Mouse (Mus musculus): Measurements from ENCODE around the gene Bicc1. TPM values are rescaled to one million over a fixed set of nuclear protein-coding genes. Genes with fewer than 3 reads are reported as not detected.

The Bicc1 gene
- 2.7 and 3.2 TPM in 2 replicates for polyA plus RNA-seq (2012; rRNA removed)

DNA sequence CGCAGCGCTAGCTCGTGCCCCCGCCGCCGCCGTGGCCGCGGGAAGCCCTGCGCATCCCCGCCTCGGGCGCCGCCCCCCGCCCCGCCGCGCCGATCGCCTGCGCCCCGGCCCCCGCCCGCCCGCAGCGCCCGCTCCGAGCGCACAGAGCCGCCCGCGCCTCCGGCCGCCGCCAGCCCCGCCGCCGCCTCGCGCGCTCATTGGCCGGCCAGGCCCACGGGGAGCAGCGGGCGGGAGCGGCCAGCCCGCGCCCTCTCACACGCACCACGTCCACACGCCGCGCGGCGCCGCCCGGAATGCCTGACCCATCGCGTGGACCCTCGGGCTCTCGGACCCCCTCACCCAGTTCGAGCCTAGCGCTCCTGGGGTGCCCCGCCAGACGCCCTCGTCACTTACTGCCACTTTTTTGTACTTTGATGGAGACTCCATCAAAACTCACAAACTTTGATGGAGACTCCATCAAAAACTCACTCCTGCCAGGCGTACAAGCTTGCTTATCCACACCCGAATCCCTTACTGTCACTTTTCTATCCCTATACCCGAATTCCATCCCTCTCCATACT lies at the start of gene Bicc1:
TSS of gene Bicc1 (minus strand) at position 25 of the 560 bp plus-strand sequence.
- Histone ChIP-seq H3K4me3 (ENCODE audit: control insufficient read depth, insufficient read depth, low read length) (peak within 1 kb of the TSS; percentile 6; the same call in 1 of the 2 replicates), H3K27me3 (ENCODE audit: control insufficient read depth, insufficient read depth, low read length) (no peaks in the 10 kb centered on the region), H3K27ac (ENCODE audit: control insufficient read depth, insufficient read depth, low read length) (no peak within 1 kb of the TSS), H3K36me3 (ENCODE audit: control insufficient read depth, insufficient read depth, low read length) (no peaks in the 10 kb centered on the region), H3K4me1 (replicated peaks; ENCODE audit: control insufficient read depth, insufficient read depth, low read length) (no peaks in the 10 kb centered on the region)
- no peak for TF ChIP-seq POLR2A (IDR thresholded peaks at IDR 0.05; ENCODE audit: control insufficient read depth, extremely low read depth, insufficient read depth, low read length, poor library complexity)
- no peak for DNase-seq
- WGBS = 10% methylated on average over 55 of the region's 69 CpGs

GRCm38 (mm10) chr10:71201512-71201911 lies 42.0 kb upstream of the Bicc1 start:
- no peaks in the 10 kb centered on the region for H3K36me3 ChIP-seq (ENCODE audit: control insufficient read depth, insufficient read depth, low read length)
- H3K4me3 ChIP-seq (ENCODE audit: control insufficient read depth, insufficient read depth, low read length) = no peak overlapping the region
- TF ChIP-seq POLR2A (IDR thresholded peaks at IDR 0.05; ENCODE audit: control insufficient read depth, extremely low read depth, insufficient read depth, low read length, poor library complexity) = no peak
- TF ChIP-seq CTCF (IDR thresholded peaks at IDR 0.05; ENCODE audit: borderline replicate concordance, control insufficient read depth, extremely low read depth, insufficient read depth, low read length, poor library complexity) = no peak
- H3K27me3 ChIP-seq (ENCODE audit: control insufficient read depth, insufficient read depth, low read length) = no peaks in the 10 kb centered on the region
- DNase-seq = no peak
- 93% methylated on average over 2 of the region's 2 CpGs for WGBS
- no peak overlapping the region for H3K27ac ChIP-seq (ENCODE audit: control insufficient read depth, insufficient read depth, low read length)
- H3K4me1 ChIP-seq (replicated peaks; ENCODE audit: control insufficient read depth, insufficient read depth, low read length) = no peaks in the 10 kb centered on the region

- H3K27me3 ChIP-seq (ENCODE audit: control insufficient read depth, insufficient read depth, low read length) = no peaks in the 10 kb centered on the region
- no peaks in the 10 kb centered on the region for H3K36me3 ChIP-seq (ENCODE audit: control insufficient read depth, insufficient read depth, low read length)
- H3K4me3 ChIP-seq (ENCODE audit: control insufficient read depth, insufficient read depth, low read length) = no peak overlapping the region
- WGBS = 31% methylated on average over 5 of the region's 5 CpGs
- H3K4me1 ChIP-seq (replicated peaks; ENCODE audit: control insufficient read depth, insufficient read depth, low read length) = no peaks in the 10 kb centered on the region
- TF ChIP-seq CTCF (IDR thresholded peaks at IDR 0.05; ENCODE audit: borderline replicate concordance, control insufficient read depth, extremely low read depth, insufficient read depth, low read length, poor library complexity) = no peak
- TF ChIP-seq POLR2A (IDR thresholded peaks at IDR 0.05; ENCODE audit: control insufficient read depth, extremely low read depth, insufficient read depth, low read length, poor library complexity) = no peak
- H3K27ac ChIP-seq (ENCODE audit: control insufficient read depth, insufficient read depth, low read length) = no peak overlapping the region
- no peak for DNase-seq
These were observed 41.5 kb upstream of the Bicc1 start for GRCm38 (mm10) chr10:71200964-71201363.

DNA sequence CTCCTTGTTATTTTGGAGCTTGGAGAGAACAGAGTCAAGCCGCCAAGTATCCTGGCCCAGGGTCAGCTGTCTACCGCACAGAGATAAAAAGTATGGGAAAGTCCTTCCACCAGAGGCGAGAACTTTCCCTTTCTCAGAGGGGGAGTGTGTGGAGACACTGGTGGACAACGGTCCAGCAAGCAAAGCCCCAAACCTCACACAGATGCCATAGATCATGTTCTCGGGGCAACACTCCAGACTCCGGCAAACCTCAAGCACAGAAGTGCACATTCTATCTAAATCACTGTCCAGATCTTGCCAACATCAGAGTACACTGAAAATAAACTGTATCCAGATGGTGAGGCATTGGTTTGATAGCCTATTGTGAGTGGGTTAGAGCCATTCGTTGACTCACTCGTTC lies 39.2 kb upstream of the Bicc1 start:
- DNase-seq = no peak
- Histone ChIP-seq H3K4me1 (replicated peaks; ENCODE audit: control insufficient read depth, insufficient read depth, low read length) (no peaks in the 10 kb centered on the region), H3K36me3 (ENCODE audit: control insufficient read depth, insufficient read depth, low read length) (no peaks in the 10 kb centered on the region), H3K27ac (ENCODE audit: control insufficient read depth, insufficient read depth, low read length) (no peak overlapping the region), H3K27me3 (ENCODE audit: control insufficient read depth, insufficient read depth, low read length) (no peaks in the 10 kb centered on the region), H3K4me3 (ENCODE audit: control insufficient read depth, insufficient read depth, low read length) (no peak overlapping the region)
- WGBS = 93% methylated on average over 8 of the region's 8 CpGs
- no peak for TF ChIP-seq CTCF (IDR thresholded peaks at IDR 0.05; ENCODE audit: borderline replicate concordance, control insufficient read depth, extremely low read depth, insufficient read depth, low read length, poor library complexity)
- TF ChIP-seq POLR2A (IDR thresholded peaks at IDR 0.05; ENCODE audit: control insufficient read depth, extremely low read depth, insufficient read depth, low read length, poor library complexity) = no peak

GRCm38 (mm10) chr10:71197036-71197785 lies 37.7 kb upstream of the Bicc1 start:
- Histone ChIP-seq H3K4me1 (replicated peaks; ENCODE audit: control insufficient read depth, insufficient read depth, low read length) (no peaks in the 10 kb centered on the region), H3K4me3 (ENCODE audit: control insufficient read depth, insufficient read depth, low read length) (no peak overlapping the region), H3K36me3 (ENCODE audit: control insufficient read depth, insufficient read depth, low read length) (no peaks in the 10 kb centered on the region), H3K27me3 (ENCODE audit: control insufficient read depth, insufficient read depth, low read length) (no peaks in the 10 kb centered on the region), H3K27ac (ENCODE audit: control insufficient read depth, insufficient read depth, low read length) (no peak overlapping the region)
- DNase-seq = no peak
- 57% methylated on average over 14 of the region's 14 CpGs for WGBS
- TF ChIP-seq POLR2A (IDR thresholded peaks at IDR 0.05; ENCODE audit: control insufficient read depth, extremely low read depth, insufficient read depth, low read length, poor library complexity) = no peak
- TF ChIP-seq CTCF (IDR thresholded peaks at IDR 0.05; ENCODE audit: borderline replicate concordance, control insufficient read depth, extremely low read depth, insufficient read depth, low read length, poor library complexity) = no peak

GRCm38 (mm10) chr10:71195501-71195900 lies 36.0 kb upstream of the Bicc1 start:
- TF ChIP-seq CTCF (IDR thresholded peaks at IDR 0.05; ENCODE audit: borderline replicate concordance, control insufficient read depth, extremely low read depth, insufficient read depth, low read length, poor library complexity) (no peak), POLR2A (IDR thresholded peaks at IDR 0.05; ENCODE audit: control insufficient read depth, extremely low read depth, insufficient read depth, low read length, poor library complexity) (no peak)
- H3K27me3 ChIP-seq (ENCODE audit: control insufficient read depth, insufficient read depth, low read length) = no peaks in the 10 kb centered on the region
- DNase-seq = no peak
- H3K27ac ChIP-seq (ENCODE audit: control insufficient read depth, insufficient read depth, low read length) = no peak overlapping the region
- 57% methylated on average over 9 of the region's 9 CpGs for WGBS
- no peak overlapping the region for H3K4me3 ChIP-seq (ENCODE audit: control insufficient read depth, insufficient read depth, low read length)
- H3K4me1 ChIP-seq (replicated peaks; ENCODE audit: control insufficient read depth, insufficient read depth, low read length) = no peaks in the 10 kb centered on the region
- no peaks in the 10 kb centered on the region for H3K36me3 ChIP-seq (ENCODE audit: control insufficient read depth, insufficient read depth, low read length)
